Comparison of ENCODE assay signal across 18 mouse cellular contexts in the genomic region with DNA sequence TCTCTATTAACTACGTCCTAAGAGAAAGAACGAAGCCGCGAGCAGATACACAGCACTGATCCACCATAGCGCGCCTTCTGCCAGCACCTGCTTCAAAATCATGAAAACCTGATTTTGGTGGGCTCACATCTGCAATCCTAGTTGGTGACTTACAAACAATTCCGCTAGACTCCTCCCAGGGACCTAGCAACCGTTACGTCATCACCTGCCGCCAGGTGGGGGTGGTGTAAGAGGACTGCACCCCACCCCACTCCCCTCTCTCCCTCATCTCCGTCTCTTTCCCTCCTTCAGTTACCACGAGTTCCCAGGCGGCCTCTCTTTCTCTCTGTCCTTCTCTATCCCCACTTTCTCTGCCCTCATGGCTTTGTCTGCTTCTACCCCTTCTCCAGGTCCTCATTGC. TPM values are rescaled to one million over a fixed set of nuclear protein-coding genes. Genes with fewer than 3 reads are reported as not detected.
A peak's percentile ranks its signal among the peaks of the same experiment; 100 is the strongest.
DNase-seq lines count a peak whose midpoint lies in the region; ATAC-seq and TF ChIP-seq lines count a peak whose summit lies in the region.
"Had no signal": no experiment of that assay in that cellular context is flagged by ENCODE, and none has a peak within 500 bp of the region (broad histone marks: within the 10 kb centered on the region; RNA-seq: fewer than 3 reads in every experiment).

No protein-coding gene starts in this region.

- H3K27ac ChIP-seq in heart, embryonic 12.5 days (ENCODE audit: poor library complexity, severe bottlenecking), result no peak overlapping the region
- no peak overlapping the region for H3K27ac ChIP-seq in lung, postnatal 0 days (ENCODE audit: low read length)
- no peak overlapping the region for H3K27ac ChIP-seq in intestine, postnatal 0 days (ENCODE audit: low read depth, low read length)
- H3K27ac ChIP-seq in stomach, embryonic 15.5 days, result no peak overlapping the region
- no peak overlapping the region for H3K27ac ChIP-seq in midbrain, embryonic 14.5 days (replicated peaks; ENCODE audit: low read depth, low read length)
- H3K27ac ChIP-seq: embryonic facial prominence, embryonic 15.5 days; forebrain, embryonic 13.5 days; gastrocnemius, adult 2 months; neural tube, embryonic 13.5 days had no signal

- no peak overlapping the region for H3K9ac ChIP-seq in heart, embryonic 12.5 days
- H3K9ac ChIP-seq in lung, postnatal 0 days (replicated peaks; ENCODE audit: low read depth), result no peak overlapping the region
- H3K9ac ChIP-seq in intestine, postnatal 0 days (ENCODE audit: low read depth, low read length), result no peak overlapping the region
- no peak overlapping the region for H3K9ac ChIP-seq in stomach, embryonic 15.5 days
- H3K9ac ChIP-seq in midbrain, embryonic 14.5 days (replicated peaks; ENCODE audit: low read length), result no peak overlapping the region
- H3K9ac ChIP-seq: embryonic facial prominence, embryonic 15.5 days; forebrain, embryonic 13.5 days; neural tube, embryonic 13.5 days had no signal

- no peak for TF ChIP-seq CTCF in lung, postnatal 0 days (IDR thresholded peaks at IDR 0.05)
- TF ChIP-seq CTCF in intestine, postnatal 0 days (IDR thresholded peaks at IDR 0.05; ENCODE audit: low read depth), result no peak

- ATAC-seq in heart, embryonic 12.5 days (ENCODE audit: insufficient number of reproducible peaks, low FRiP score), result no peak
- peak; percentile 11; the same call in 1 of the 2 replicates for ATAC-seq in lung, postnatal 0 days
- no peak for ATAC-seq in intestine, postnatal 0 days
- no peak for ATAC-seq in stomach, embryonic 15.5 days (ENCODE audit: insufficient read depth, low FRiP score, low read depth)
- ATAC-seq in midbrain, embryonic 14.5 days (ENCODE audit: low FRiP score, low TSS enrichment), result no peak
- ATAC-seq: activated CD4-positive, CD25-positive, alpha-beta regulatory T cell, adult 4 months; forebrain, embryonic 13.5 days had no signal

- H3K27me3 ChIP-seq in heart, embryonic 12.5 days (replicated peaks), result no peaks in the 10 kb centered on the region
- H3K27me3 ChIP-seq in lung, postnatal 0 days (replicated peaks; ENCODE audit: insufficient read depth, low read length), result no peaks in the 10 kb centered on the region
- no peaks in the 10 kb centered on the region for H3K27me3 ChIP-seq in intestine, postnatal 0 days (replicated peaks; ENCODE audit: control insufficient read depth, insufficient read depth, low read length)
- no peaks in the 10 kb centered on the region for H3K27me3 ChIP-seq in stomach, embryonic 15.5 days (replicated peaks)
- no peaks in the 10 kb centered on the region for H3K27me3 ChIP-seq in midbrain, embryonic 14.5 days (ENCODE audit: control insufficient read depth, insufficient read depth, low read length)
- H3K27me3 ChIP-seq: embryonic facial prominence, embryonic 15.5 days; neural tube, embryonic 13.5 days had no signal

- 70% methylated on average over 13 of the region's 13 CpGs for WGBS in heart, embryonic 12.5 days
- 67% methylated on average over 13 of the region's 13 CpGs for WGBS in lung, postnatal 0 days
- 76% methylated on average over 13 of the region's 13 CpGs for WGBS in intestine, postnatal 0 days
- WGBS in stomach, embryonic 15.5 days, result 68% methylated on average over 13 of the region's 13 CpGs
- WGBS in midbrain, embryonic 14.5 days, result 89% methylated on average over 13 of the region's 13 CpGs

- 0 out of 2 replicates have a peak, but pooled peaks cover 2% of the 10 kb centered on the region for H3K9me3 ChIP-seq in heart, embryonic 12.5 days (replicated peaks)
- no peaks in the 10 kb centered on the region for H3K9me3 ChIP-seq in lung, postnatal 0 days (ENCODE audit: low read length)
- no peaks in the 10 kb centered on the region for H3K9me3 ChIP-seq in intestine, postnatal 0 days (ENCODE audit: control insufficient read depth)
- H3K9me3 ChIP-seq in stomach, embryonic 15.5 days, result no peaks in the 10 kb centered on the region
- H3K9me3 ChIP-seq in midbrain, embryonic 14.5 days (ENCODE audit: control insufficient read depth, low read length), result no peaks in the 10 kb centered on the region
- H3K9me3 ChIP-seq: embryonic facial prominence, embryonic 15.5 days; forebrain, embryonic 13.5 days; neural tube, embryonic 13.5 days had no signal

- peak overlapping the region; percentile 42 for H3K4me2 ChIP-seq in heart, embryonic 12.5 days
- H3K4me2 ChIP-seq in lung, postnatal 0 days (replicated peaks; ENCODE audit: low read depth, low read length), result peak overlapping the region; percentile 43
- peak overlapping the region; percentile 40 for H3K4me2 ChIP-seq in intestine, postnatal 0 days (replicated peaks; ENCODE audit: low read depth)
- H3K4me2 ChIP-seq in stomach, embryonic 15.5 days, result peak overlapping the region; percentile 29; the same call in 1 of the 2 replicates
- H3K4me2 ChIP-seq in midbrain, embryonic 14.5 days (ENCODE audit: low read length), result no peak overlapping the region
- H3K4me2 ChIP-seq: embryonic facial prominence, embryonic 15.5 days; forebrain, embryonic 13.5 days; neural tube, embryonic 13.5 days had no signal

- no peak for TF ChIP-seq EP300 in lung, postnatal 0 days (IDR thresholded peaks at IDR 0.05)

- no peak for DNase-seq in heart, postnatal 4 days
- no peak for DNase-seq in lung, postnatal 0 days (ENCODE audit: low spot score)
- no peak for DNase-seq in lung, postnatal 36 days
- no peak for DNase-seq in left cerebral cortex, adult 9 months (ENCODE audit: low spot score in 2 of 2)
- no peak for DNase-seq in midbrain, embryonic 14.5 days
- DNase-seq: gastrocnemius, adult 2 months; kidney, postnatal 14 days; retina, postnatal 1 day; spleen, adult 18-20 months; thymus, adult 18-20 months had no signal

- peaks cover 3% of the 10 kb centered on the region for H3K36me3 ChIP-seq in heart, embryonic 12.5 days
- H3K36me3 ChIP-seq in lung, postnatal 0 days (ENCODE audit: insufficient read depth, low read length), result no peaks in the 10 kb centered on the region
- H3K36me3 ChIP-seq in intestine, postnatal 0 days (ENCODE audit: control insufficient read depth, insufficient read depth), result no peaks in the 10 kb centered on the region
- no peaks in the 10 kb centered on the region for H3K36me3 ChIP-seq in stomach, embryonic 15.5 days
- H3K36me3 ChIP-seq in midbrain, embryonic 14.5 days (ENCODE audit: control insufficient read depth, insufficient read depth, low read length), result no peaks in the 10 kb centered on the region
- H3K36me3 ChIP-seq: embryonic facial prominence, embryonic 15.5 days; neural tube, embryonic 13.5 days had no signal

- H3K4me3 ChIP-seq in heart, embryonic 12.5 days, result no peak overlapping the region
- no peak overlapping the region for H3K4me3 ChIP-seq in lung, postnatal 0 days (ENCODE audit: low read depth, low read length)
- H3K4me3 ChIP-seq in intestine, postnatal 0 days (ENCODE audit: low read depth, low read length), result no peak overlapping the region
- no peak overlapping the region for H3K4me3 ChIP-seq in stomach, embryonic 15.5 days (replicated peaks)
- H3K4me3 ChIP-seq in midbrain, embryonic 14.5 days (replicated peaks; ENCODE audit: low read depth, low read length), result no peak overlapping the region
- H3K4me3 ChIP-seq: embryonic facial prominence, embryonic 15.5 days; forebrain, embryonic 13.5 days; gastrocnemius, adult 2 months; neural tube, embryonic 13.5 days had no signal

- peaks cover 34% of the 10 kb centered on the region for H3K4me1 ChIP-seq in heart, embryonic 12.5 days (replicated peaks)
- peaks cover 18% of the 10 kb centered on the region for H3K4me1 ChIP-seq in lung, postnatal 0 days (ENCODE audit: insufficient read depth, low read depth, low read length)
- H3K4me1 ChIP-seq in intestine, postnatal 0 days (replicated peaks; ENCODE audit: control insufficient read depth, insufficient read depth, low read length), result no peaks in the 10 kb centered on the region
- H3K4me1 ChIP-seq in stomach, embryonic 15.5 days, result no peaks in the 10 kb centered on the region; the same call in 1 of the 2 replicates
- H3K4me1 ChIP-seq in midbrain, embryonic 14.5 days (ENCODE audit: control insufficient read depth, insufficient read depth, low read length), result no peaks in the 10 kb centered on the region

RNA-seq across cellular contexts. Expression of gene Sash1, which starts 7.5 kb away (rescaled TPM):
- 2.2 and 2.9 TPM in 2 replicates for polyA plus RNA-seq in heart, embryonic 12.5 days (2016; fragmentation: Nextera tagmentation; extraction: Ambion mirVana)
- 10 to 100 TPM; 55.8 to 57.3 TPM for total RNA-seq in heart, postnatal 4 days (2021)
- polyA plus RNA-seq in lung, postnatal 0 days (2015; fragmentation: Nextera tagmentation; extraction: Ambion mirVana), result 10.1 and 13.5 TPM in 2 replicates
- polyA plus RNA-seq in intestine, postnatal 0 days (2015; fragmentation: Nextera tagmentation; extraction: Ambion mirVana), result 2.8 and 5.1 TPM in 2 replicates
- 5.4 and 5.5 TPM in 2 replicates for polyA plus RNA-seq in stomach, embryonic 15.5 days (2015; fragmentation: Nextera tagmentation; extraction: Ambion mirVana)
- 3.9 and 4.8 TPM in 2 replicates for polyA plus RNA-seq in midbrain, embryonic 14.5 days (2014; fragmentation: Nextera tagmentation; extraction: Ambion mirVana)
- total RNA-seq: MEL had no signal
